ENCODE assay signal across 8 mouse cellular contexts in the genomic region with DNA sequence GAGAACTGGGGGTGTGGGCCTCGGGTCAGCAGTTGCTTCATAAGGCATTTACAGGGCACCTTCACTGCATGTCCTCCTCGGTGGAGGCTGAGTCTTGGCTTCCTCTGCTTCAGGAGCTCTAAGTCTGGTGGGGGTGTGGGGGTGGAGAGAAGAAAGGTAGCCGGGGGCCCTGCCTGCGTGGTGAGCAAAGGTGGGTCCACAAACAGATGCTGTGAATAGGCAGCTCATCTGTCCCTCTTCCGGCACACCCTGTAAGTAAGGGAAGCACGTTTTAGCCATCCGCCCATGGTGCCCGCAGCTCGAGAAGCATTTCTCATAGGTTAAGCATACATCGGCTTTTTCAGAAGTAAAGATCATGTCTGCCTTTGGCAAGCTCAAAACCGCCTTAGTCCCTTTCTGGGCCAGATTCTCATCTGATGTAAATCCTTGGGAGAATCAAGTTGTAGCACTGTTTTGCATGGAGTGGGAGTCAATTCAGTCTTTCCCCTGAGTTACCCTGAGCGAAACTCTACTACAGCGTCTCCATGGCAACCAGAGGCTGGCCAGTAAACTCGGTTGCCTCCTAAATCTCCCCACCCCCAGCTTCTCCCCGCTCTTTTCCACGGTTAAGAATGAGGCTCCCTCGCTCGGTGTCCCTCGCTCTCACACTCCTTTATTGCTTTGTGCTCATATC.
DNase-seq lines count a peak whose midpoint lies in the region; ATAC-seq lines count a peak whose summit lies in the region.

No protein-coding gene starts in this region.

- 0 out of 2 replicates have a peak overlapping the region, but pooled peaks have one; percentile 11 for H3K4me3 ChIP-seq in kidney, embryonic 15.5 days (replicated peaks)
- no peak overlapping the region for H3K4me3 ChIP-seq in limb, embryonic 12.5 days (replicated peaks)

- peak; percentile 57; the same call in 1 of the 2 replicates for ATAC-seq in kidney, embryonic 15.5 days (replicated peaks; ENCODE audit: low FRiP score)
- peak; percentile 54; the same call in 1 of the 2 replicates for ATAC-seq in limb, embryonic 12.5 days (ENCODE audit: insufficient number of reproducible peaks, insufficient read depth, low FRiP score, low TSS enrichment, low read depth)

- H3K4me2 ChIP-seq in kidney, embryonic 15.5 days, result peak overlapping the region; percentile 47
- H3K4me2 ChIP-seq in limb, embryonic 12.5 days, result peak overlapping the region; percentile 36; the same call in 1 of the 2 replicates

- no peaks in the 10 kb centered on the region for H3K9me3 ChIP-seq in kidney, embryonic 15.5 days (replicated peaks)
- no peaks in the 10 kb centered on the region for H3K9me3 ChIP-seq in limb, embryonic 12.5 days

- peaks cover 18% of the 10 kb centered on the region for H3K27me3 ChIP-seq in kidney, embryonic 15.5 days
- peaks cover 3% of the 10 kb centered on the region; the same call in 1 of the 2 replicates for H3K27me3 ChIP-seq in limb, embryonic 12.5 days

- WGBS in kidney, embryonic 15.5 days, result 23% methylated on average over 19 of the region's 19 CpGs
- WGBS in limb, embryonic 12.5 days, result 30% methylated on average over 19 of the region's 19 CpGs

- no peak overlapping the region for H3K9ac ChIP-seq in kidney, embryonic 15.5 days
- H3K9ac ChIP-seq in limb, embryonic 12.5 days (replicated peaks), result no peak overlapping the region

- no peak overlapping the region for H3K27ac ChIP-seq in kidney, embryonic 15.5 days
- H3K27ac ChIP-seq in limb, embryonic 12.5 days, result no peak overlapping the region

- no peaks in the 10 kb centered on the region for H3K36me3 ChIP-seq in kidney, embryonic 15.5 days
- peaks cover 20% of the 10 kb centered on the region for H3K36me3 ChIP-seq in limb, embryonic 12.5 days

- DNase-seq in kidney, adult 18-20 months, result no peak
- DNase-seq in embryo, embryonic 10.5 days (ENCODE audit: low spot score), result peak; percentile 88
- DNase-seq in heart, postnatal 4 days, result peak; percentile 39
- peak; percentile 92 to 94 for DNase-seq in right cerebral cortex, postnatal 10 days (ENCODE audit: low spot score in 2 of 2)
- no peak for DNase-seq in thymus, postnatal 4 days
- DNase-seq in spleen, postnatal 36 days (ENCODE audit: low spot score in 2 of 2), result no peak

- H3K4me1 ChIP-seq in kidney, embryonic 15.5 days, result peaks cover 27% of the 10 kb centered on the region
- H3K4me1 ChIP-seq in limb, embryonic 12.5 days (replicated peaks), result peaks cover 28% of the 10 kb centered on the region

Comparison
In these comparisons a context has a peak if more than half of its experiments do, and no peak if none do; other contexts are left out.
1. DNase-seq: peak in embryo, embryonic 10.5 days (single experiment), heart, postnatal 4 days (single experiment) and right cerebral cortex, postnatal 10 days (2 of 2); none in kidney, adult 18-20 months (single experiment), thymus, postnatal 4 days (single experiment) and spleen, postnatal 36 days (0 of 2).